Mouse (Mus musculus): ENCODE results near the gene Pbsn.
"Not testable (repeated sequence)": the region's sequence is repeated elsewhere in the genome, so short reads cannot be mapped to it uniquely, and the experiment has no call there.

Pbsn gene

DNA sequence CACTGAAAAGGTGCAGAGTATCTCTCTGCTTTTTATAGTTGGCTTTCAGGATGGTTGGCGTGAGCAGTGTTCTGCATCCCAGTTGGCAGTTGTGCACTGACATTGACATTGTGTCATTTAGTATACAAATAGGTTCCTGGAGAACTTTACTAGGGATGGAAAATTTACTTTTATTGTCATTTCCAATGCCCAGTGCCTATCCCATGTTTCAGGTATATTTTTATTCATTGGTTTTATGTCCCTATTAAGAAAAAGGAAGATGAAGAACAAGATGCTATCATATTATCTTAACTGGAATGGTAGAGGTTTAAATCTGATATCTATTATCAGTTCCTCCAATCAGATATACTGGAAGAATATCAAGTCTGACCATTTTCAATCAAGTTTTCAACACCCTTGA, at the start of gene Pbsn:
Gene Pbsn, minus strand, starts transcription at position 101 of the 400 bp plus-strand sequence.
- no peak for DNase-seq (ENCODE audit: low spot score in 2 of 2)

DNA sequence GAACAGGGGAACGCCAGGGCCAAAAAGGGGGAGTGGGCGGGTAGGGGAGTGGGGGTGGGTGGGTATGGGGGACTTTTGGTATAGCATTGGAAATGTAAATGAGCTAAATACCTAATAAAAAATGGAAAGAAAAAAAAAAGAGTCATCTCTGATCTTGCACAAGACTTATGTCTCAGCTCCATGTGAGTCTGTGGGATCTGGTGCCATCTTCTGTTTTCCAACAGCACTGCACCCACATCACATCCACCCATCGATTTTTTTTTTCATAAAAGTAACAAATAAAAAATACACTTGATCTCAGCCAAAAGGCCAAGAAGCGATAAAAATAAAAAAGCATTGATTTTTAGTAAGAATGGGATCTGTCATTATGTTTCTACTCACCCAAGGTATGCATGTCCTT, 26.6 kb upstream of the Pbsn start:
- not testable (repeated sequence) for DNase-seq (ENCODE audit: low spot score in 2 of 2)

DNA sequence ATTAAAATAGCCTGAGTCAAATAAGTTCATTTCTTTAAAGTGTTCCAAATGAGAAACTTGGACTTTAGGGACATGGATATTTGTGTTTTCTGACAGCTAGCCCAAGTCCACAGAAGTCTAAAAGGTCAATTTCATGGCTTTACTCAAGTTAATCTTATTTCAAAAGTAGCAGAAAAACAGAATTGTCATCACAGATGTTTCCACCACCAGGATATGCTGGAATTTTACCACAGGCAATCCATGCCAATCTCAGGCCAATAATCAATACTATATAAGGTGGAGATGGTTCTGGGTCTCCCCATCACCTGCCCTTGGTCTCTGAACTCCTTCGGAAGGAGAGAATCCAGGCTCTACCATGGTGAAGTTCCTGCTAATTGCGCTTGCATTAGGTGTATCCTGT, 11.0 kb upstream of the Pbsn start, which contains the start of gene Gm14744:
Gene Gm14744, plus strand, starts transcription at position 301 of the 400 bp plus-strand sequence.
- not testable (repeated sequence) for DNase-seq (ENCODE audit: low spot score in 2 of 2)

DNA sequence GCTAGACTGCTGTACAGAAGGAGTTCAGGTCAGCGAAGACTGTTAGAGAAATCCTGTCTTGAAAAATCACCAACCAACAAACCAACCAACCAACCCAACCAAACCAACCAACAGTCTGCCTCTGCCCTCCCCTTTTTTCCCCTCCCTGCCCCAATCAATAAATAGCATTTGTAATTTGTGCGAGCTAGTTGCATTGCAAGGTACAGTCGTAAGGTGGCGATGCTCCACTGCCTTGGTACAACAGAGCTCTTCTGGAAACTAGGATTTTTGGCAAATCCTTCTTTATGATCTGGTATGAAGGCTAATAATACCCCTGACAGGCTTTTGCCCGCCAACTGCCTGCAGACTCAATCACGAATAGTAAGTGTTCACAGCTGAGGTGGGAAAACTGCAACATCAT, 41.4 kb downstream of the Pbsn start:
- no peak for DNase-seq (ENCODE audit: low spot score in 2 of 2)

DNA sequence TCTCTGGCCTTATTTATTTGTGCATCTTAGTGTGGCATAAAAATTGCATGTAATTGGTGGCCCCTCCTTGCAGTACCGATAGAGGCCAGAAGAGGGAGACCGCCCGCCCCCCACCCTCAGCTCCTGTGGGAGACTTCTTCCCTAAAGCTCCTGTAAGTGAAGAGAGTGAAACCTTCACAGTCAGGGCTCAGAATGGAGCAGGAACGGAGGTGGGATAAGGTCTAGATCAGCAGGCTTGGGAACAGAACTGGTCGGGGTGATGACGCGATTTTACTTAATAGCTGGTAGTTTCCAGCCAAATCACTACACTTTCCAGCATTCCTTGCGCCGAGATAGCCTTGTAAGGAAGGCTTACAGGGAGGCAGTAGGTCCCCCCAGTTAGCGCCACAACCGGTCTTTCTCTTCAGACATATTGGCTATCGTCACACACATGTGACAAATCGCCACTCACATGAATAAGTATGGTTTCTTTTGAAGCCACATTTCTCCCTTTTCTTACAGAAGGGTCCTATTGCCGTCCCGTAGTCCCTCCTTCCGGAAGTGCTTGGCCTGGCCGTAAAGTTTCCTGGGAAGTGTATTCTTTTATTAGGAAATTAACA, 42.7 kb downstream of the Pbsn start:
- peak in 1 of 2 experiments; percentile 75 for DNase-seq (ENCODE audit: low spot score in 2 of 2)

DNA sequence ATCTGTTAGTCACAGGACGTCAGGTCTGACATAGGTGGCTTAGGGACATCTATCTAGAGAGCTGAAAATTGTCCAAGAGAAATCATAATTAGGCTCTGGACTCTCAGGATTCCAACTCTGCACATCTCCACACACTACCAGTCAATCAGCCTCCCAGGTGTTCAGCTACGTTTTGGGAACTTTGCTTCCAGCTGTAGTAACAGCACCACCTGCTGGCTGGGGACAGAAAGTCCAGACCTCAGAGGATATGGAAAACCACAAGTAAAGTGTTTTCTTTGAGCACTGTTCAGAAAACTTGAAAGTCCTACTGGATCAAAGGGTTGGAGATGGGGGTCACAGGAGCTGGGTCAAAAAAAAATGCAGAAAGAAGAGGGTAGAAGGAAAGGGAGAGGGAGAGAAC, 44.8 kb downstream of the Pbsn start:
- DNase-seq (ENCODE audit: low spot score in 2 of 2): peak; percentile 15 to 67

DNA sequence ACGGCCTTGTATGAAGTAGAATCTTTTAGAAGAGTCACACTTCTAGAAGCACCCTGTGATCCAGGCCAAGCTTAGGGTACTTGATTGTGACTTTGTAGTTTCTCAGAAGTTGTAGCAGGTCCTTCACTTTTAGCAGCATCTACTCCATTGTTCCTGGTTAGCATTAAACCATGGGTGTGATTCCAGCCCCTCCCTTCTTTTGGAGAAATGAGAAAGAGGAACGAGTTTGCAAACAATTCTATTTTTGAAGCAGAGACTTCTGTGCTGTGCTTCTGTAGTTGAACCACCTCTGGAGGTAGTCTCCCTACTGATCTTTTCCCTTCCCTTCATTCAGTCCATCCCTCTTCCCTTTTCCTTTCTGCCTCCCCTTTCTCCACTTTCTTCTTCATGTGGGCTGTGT, 51.1 kb downstream of the Pbsn start:
- DNase-seq (ENCODE audit: low spot score in 2 of 2): no peak

DNA sequence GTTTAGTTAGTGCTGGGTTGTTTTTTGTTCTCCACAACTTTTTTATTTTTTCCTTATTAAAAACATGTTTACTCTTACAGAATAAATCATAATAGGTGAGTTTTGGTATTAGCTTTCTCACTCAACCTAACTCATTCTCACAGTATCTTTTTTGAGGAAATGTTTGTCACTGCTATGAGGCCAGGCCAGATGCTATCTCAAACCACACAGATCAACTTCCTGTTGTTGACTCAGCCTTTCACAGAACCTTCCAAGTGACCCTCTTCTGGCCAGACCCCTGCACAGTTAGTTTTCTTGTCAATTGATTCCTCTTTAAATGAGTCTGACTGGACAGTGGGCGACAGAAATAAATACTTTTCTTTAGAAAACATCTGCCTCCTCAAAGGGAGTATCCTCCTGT, 51.9 kb downstream of the Pbsn start:
- DNase-seq (ENCODE audit: low spot score in 2 of 2): no peak

DNA sequence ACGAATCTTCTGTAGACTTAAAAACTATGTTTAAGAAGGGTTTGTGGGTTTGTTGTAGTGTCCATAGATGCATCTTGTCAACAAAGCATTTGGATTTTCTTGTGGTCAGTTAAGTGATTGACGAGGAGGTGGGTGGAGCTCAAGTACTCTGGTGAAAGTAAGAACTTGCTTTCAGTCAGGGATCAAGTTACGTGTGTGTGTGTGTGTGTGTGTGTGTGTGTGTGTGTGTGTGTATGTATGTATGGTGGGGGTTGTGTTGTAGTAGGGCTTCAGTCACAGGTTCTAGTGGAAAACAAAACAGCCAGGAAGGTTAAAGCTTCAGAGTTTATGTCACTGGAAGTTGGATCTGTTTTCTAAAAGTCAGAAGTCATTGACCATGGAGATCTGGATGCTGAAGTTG, 53.9 kb downstream of the Pbsn start:
- DNase-seq (ENCODE audit: low spot score in 2 of 2): no peak

DNA sequence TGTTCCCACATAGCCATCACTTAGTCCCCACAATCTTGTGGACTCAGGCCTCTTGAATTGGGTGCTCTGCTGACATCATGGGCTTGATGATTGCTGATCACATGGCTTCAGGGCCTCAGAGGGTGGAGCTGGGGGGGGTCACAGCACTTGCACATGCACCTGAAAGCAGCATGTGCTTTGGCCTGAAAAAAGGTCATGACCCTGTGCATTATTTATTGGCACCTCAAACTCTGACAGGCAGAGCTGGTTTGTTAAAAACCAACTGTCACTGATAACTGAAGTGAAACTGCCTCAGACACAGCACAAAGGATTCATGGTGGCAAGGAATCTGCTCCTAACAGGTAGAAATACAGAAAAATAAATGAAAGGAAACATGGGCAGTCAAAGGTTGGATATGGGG, 55.6 kb downstream of the Pbsn start:
- DNase-seq (ENCODE audit: low spot score in 2 of 2): no peak

DNA sequence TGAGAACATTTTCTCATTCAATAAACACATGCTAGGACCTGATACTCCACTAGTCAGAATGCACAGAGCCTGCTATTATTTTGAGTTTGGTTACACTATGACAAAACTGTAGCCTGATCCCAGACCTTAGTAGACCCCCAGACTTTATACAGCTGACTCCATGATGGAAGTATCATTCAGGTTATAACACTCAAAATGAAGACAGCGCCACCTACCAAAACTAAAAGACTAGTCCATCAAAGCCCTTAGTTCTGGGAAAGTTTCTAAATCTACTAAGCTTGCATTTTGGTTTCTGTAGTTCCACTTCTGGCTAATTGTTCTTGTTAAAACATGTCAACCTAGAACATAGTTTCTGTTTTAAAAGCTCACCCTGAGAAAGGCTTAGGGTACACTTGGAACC, 56.5 kb downstream of the Pbsn start:
- DNase-seq (ENCODE audit: low spot score in 2 of 2): no peak

DNA sequence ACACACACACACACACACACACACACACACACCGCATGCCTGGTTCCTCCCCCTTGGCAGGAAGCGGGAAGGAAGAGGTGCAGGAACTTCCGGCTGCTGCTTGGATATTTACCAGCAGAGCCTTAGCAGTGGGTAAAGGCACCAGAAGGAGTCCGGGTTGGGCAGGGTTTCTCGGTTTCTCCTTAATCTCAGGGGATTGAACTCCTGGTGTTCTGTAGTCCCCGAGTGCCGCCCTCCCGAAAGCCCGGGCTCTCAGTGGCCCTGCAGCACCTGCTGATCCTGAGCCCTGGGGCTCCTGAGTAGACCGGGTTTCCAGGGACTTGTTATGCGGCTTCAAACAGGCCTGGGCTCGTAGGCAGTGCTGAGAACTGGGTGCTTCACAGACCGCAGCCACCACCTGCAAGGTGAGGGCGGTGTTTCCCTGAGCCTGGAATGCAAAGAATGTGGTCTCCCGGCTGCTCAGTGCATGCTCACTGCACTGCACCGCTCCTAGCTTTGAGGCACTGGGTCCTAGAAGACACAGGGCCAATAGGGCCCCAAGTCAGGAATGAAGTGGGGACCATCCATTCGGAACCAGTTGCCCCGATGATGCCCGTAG, 57.1 kb downstream of the Pbsn start, which contains the start of gene Prkx:
Gene Prkx, minus strand, starts transcription at position 41 of the 598 bp plus-strand sequence.
- peak in 1 of 2 experiments; percentile 66 for DNase-seq (ENCODE audit: low spot score in 2 of 2)

DNA sequence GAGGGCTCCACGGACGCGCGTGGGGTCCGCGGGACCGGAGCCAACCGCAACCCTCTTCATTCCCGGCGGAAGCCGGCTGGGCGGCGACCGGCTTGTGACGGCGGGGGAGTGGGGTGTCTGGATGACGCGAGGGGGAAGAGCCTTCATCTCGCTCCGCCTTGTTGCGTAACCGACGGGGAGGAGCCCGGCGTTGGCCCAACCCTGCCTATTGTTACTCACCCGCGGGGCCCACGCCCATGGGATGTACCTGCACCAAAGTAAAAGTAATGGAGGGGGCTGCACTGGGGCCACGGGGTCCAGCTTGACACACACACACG, 57.6 kb downstream of the Pbsn start:
- peak; percentile 81 to 89 for DNase-seq (ENCODE audit: low spot score in 2 of 2)

DNA sequence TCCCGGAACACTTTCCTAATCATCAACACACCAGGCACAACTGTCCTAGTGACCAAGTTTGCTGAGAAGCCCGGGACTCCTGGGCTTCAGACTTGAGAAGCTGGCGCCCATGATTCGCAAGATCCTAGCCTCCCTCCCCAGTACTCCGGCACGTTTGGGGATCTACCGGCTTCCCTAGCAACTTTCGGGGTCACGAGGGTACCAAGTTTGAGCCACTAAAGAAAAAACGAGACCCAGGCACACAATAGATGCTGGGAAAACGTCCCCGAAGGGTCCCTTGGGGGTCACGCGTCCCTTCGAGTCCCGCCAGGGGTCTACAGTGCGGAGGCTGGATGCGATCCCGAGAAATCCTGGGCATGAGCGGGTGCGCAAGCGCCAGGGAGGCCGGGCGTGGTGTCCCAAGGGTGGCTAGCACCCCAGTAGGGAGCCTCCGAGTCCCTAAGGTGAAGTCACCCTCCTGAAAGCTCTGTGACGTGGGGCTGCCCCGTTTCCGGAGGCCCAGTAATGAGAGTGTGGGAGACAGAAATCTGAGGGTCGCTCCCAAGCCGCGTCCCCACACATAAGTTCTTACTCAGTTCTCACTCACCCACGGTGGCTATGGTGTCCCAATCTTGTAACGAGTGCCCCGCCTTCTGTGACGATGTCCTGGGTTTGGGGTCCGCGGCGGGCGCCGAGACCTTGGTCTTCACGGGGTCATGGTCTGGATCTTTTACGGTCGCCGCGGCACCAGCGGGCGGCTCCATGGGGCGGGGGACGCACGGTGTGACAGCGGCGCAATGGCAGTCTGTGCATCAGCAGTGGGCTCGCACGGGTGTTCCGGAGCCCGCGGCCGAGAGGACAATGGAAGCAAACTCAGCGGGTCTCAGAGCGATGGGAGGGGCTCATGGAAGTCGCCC, 58.2 kb downstream of the Pbsn start:
- DNase-seq (ENCODE audit: low spot score in 2 of 2): peak; percentile 12 to 64

DNA sequence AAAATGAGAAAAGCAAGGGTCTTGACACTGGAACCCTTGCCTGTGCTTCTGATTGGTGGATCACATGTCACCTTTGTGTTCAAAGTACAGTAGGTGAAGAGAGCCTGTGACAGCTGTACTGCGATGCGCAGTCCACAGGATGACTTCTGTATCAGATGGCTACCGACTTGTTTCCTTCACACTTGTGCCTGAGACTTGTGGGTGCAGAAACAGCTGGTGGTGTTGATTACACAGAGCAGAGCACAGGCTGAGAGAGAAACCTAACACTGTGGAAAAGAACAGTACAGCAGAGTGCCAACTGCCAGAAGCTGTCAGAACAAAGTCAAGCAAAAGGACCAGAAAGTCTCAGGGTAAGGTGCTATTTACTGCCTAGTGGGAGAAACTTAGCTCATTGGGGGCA, 64.7 kb downstream of the Pbsn start:
- no peak for DNase-seq (ENCODE audit: low spot score in 2 of 2)

Data from spleen, postnatal 4 days (tissue).